Mouse (Mus musculus) spleen, postnatal 14 days (tissue): ENCODE measurements at regions not wholly inside any gene's neighbourhood (a gene's known extent, or its start where the extent isn't known, plus 50 kb on each side); places are given as distances from the start of the nearest gene placed in this dataset.

ENCODE experiments used
- DNase-seq, 2 experiments: peaks; one replicate each; pipeline ENCODE4 v3.0.0; 2021 to 2022; ENCODE audit warnings: low spot score in 2 of 2

GRCm38 (mm10) chrX:35683332-35683731 is 205.3 kb upstream of the Dock11 start:
- DNase-seq, result peak in 1 of 2 experiments; percentile 1
